12 mouse cellular contexts compared by ENCODE assay signal in genomic region chr2:104098529-104099230, GRCm38 (mm10). TPM values are rescaled to one million over a fixed set of nuclear protein-coding genes. Genes with fewer than 3 reads are reported as not detected.
DNase-seq lines count a peak whose midpoint lies in the region; ATAC-seq and TF ChIP-seq lines count a peak whose summit lies in the region.
"Had no signal": no experiment of that assay in that cellular context is flagged by ENCODE, and none has a peak within 500 bp of the region (broad histone marks: within the 10 kb centered on the region; RNA-seq: fewer than 3 reads in every experiment).

No protein-coding gene starts in this region.

- no peaks in the 10 kb centered on the region for H3K36me3 ChIP-seq in lung, embryonic 16.5 days (ENCODE audit: control insufficient read depth, insufficient read depth, low read length)
- no peaks in the 10 kb centered on the region for H3K36me3 ChIP-seq in liver, adult 2 months (ENCODE audit: control insufficient read depth, insufficient read depth, low read length)
- no peaks in the 10 kb centered on the region for H3K36me3 ChIP-seq in stomach, embryonic 16.5 days (ENCODE audit: control insufficient read depth, insufficient read depth, low read length)
- H3K36me3 ChIP-seq in hindbrain, embryonic 16.5 days (ENCODE audit: control insufficient read depth, insufficient read depth, low read length) = no peaks in the 10 kb centered on the region
- H3K36me3 ChIP-seq: hindbrain, embryonic 15.5 days had no signal

- H3K27me3 ChIP-seq in lung, embryonic 16.5 days (ENCODE audit: control insufficient read depth, insufficient read depth, low read depth, low read length) = no peaks in the 10 kb centered on the region
- H3K27me3 ChIP-seq in liver, adult 2 months (ENCODE audit: control insufficient read depth, insufficient read depth, low read length) = no peaks in the 10 kb centered on the region
- H3K27me3 ChIP-seq in stomach, embryonic 16.5 days (ENCODE audit: control insufficient read depth, insufficient read depth, low read length) = no peaks in the 10 kb centered on the region
- no peaks in the 10 kb centered on the region for H3K27me3 ChIP-seq in hindbrain, embryonic 16.5 days (replicated peaks; ENCODE audit: control insufficient read depth, insufficient read depth, low read length)
- H3K27me3 ChIP-seq: hindbrain, embryonic 15.5 days had no signal

- 8% methylated on average over 3 of the region's 3 CpGs for WGBS in lung, embryonic 16.5 days
- 8% methylated on average over 3 of the region's 3 CpGs for WGBS in liver, adult 2 months
- 24% methylated on average over 3 of the region's 3 CpGs for WGBS in stomach, embryonic 16.5 days
- 44% methylated on average over 3 of the region's 3 CpGs for WGBS in hindbrain, embryonic 16.5 days

- H3K27ac ChIP-seq in lung, embryonic 16.5 days (ENCODE audit: low read length) = 0 out of 2 replicates have a peak overlapping the region, but pooled peaks have one; percentile 30
- H3K27ac ChIP-seq in liver, adult 2 months (replicated peaks; ENCODE audit: insufficient read depth, low read depth, low read length) = peak overlapping the region; percentile 46; the same call in 1 of the 2 replicates
- H3K27ac ChIP-seq in stomach, embryonic 16.5 days (ENCODE audit: low read length) = no peak overlapping the region
- H3K27ac ChIP-seq in hindbrain, embryonic 16.5 days (ENCODE audit: low read depth, low read length) = no peak overlapping the region
- H3K27ac ChIP-seq: hindbrain, embryonic 15.5 days had no signal

- no peak for TF ChIP-seq POLR2A in liver, adult 2 months (IDR thresholded peaks at IDR 0.05; ENCODE audit: extremely low read depth, insufficient read depth, low read length)

- H3K4me1 ChIP-seq in lung, embryonic 16.5 days (replicated peaks; ENCODE audit: control insufficient read depth, insufficient read depth, low read length) = 0 out of 2 replicates have a peak, but pooled peaks cover 8% of the 10 kb centered on the region
- peaks cover 11% of the 10 kb centered on the region for H3K4me1 ChIP-seq in liver, adult 2 months (ENCODE audit: control insufficient read depth, insufficient read depth, low read length)
- peaks cover 11% of the 10 kb centered on the region; the same call in 1 of the 2 replicates for H3K4me1 ChIP-seq in stomach, embryonic 16.5 days (ENCODE audit: control insufficient read depth, insufficient read depth, low read length)
- H3K4me1 ChIP-seq in hindbrain, embryonic 16.5 days (ENCODE audit: control insufficient read depth, insufficient read depth, low read depth, low read length) = peaks cover 6% of the 10 kb centered on the region

- H3K79me2 ChIP-seq in liver, adult 2 months (ENCODE audit: control insufficient read depth, insufficient read depth, low read length) = peaks cover 12% of the 10 kb centered on the region; the same call in 1 of the 2 replicates

- H3K9ac ChIP-seq in lung, embryonic 16.5 days (ENCODE audit: low read length) = no peak overlapping the region
- H3K9ac ChIP-seq in liver, adult 2 months (ENCODE audit: low read depth, low read length) = no peak overlapping the region
- H3K9ac ChIP-seq in stomach, embryonic 16.5 days (ENCODE audit: low read length) = no peak overlapping the region
- H3K9ac ChIP-seq in hindbrain, embryonic 16.5 days (ENCODE audit: low read depth, low read length) = no peak overlapping the region
- H3K9ac ChIP-seq: hindbrain, embryonic 15.5 days had no signal

- no peak overlapping the region for H3K4me2 ChIP-seq in lung, embryonic 16.5 days (ENCODE audit: low read depth, low read length)
- H3K4me2 ChIP-seq in stomach, embryonic 16.5 days (ENCODE audit: low read depth, low read length) = no peak overlapping the region
- no peak overlapping the region for H3K4me2 ChIP-seq in hindbrain, embryonic 16.5 days (ENCODE audit: low read length)
- H3K4me2 ChIP-seq: hindbrain, embryonic 15.5 days had no signal

- TF ChIP-seq CTCF in liver, adult 2 months (IDR thresholded peaks at IDR 0.05; ENCODE audit: low read depth, low read length) = no peak

- DNase-seq in lung, adult 18-20 months = no peak
- peak; percentile 82 for DNase-seq in ZHBTc4 (ENCODE audit: low read depth, low spot score)
- no peak for DNase-seq in liver, adult 2 months (ENCODE audit: extremely low read depth, low read depth, low spot score)
- no peak for DNase-seq in urinary bladder, adult 2 months (ENCODE audit: low spot score)
- DNase-seq: midbrain, embryonic 14.5 days; spleen, adult 18-20 months had no signal

- no peak overlapping the region for H3K4me3 ChIP-seq in lung, embryonic 16.5 days (ENCODE audit: low read length)
- no peak overlapping the region for H3K4me3 ChIP-seq in liver, adult 2 months (ENCODE audit: insufficient read depth, low read depth, low read length)
- no peak overlapping the region for H3K4me3 ChIP-seq in stomach, embryonic 16.5 days (replicated peaks; ENCODE audit: low read length)
- no peak overlapping the region for H3K4me3 ChIP-seq in hindbrain, embryonic 16.5 days (ENCODE audit: low read length)
- H3K4me3 ChIP-seq: hindbrain, embryonic 15.5 days had no signal

- H3K9me3 ChIP-seq in lung, embryonic 16.5 days (ENCODE audit: control insufficient read depth, low read length) = no peaks in the 10 kb centered on the region
- no peaks in the 10 kb centered on the region for H3K9me3 ChIP-seq in stomach, embryonic 16.5 days (replicated peaks; ENCODE audit: control insufficient read depth, low read length)
- H3K9me3 ChIP-seq in hindbrain, embryonic 16.5 days (ENCODE audit: control insufficient read depth, low read length) = no peaks in the 10 kb centered on the region
- H3K9me3 ChIP-seq: hindbrain, embryonic 15.5 days had no signal

- no peak for ATAC-seq in lung, embryonic 16.5 days (ENCODE audit: low read depth)
- ATAC-seq in stomach, embryonic 16.5 days (ENCODE audit: insufficient read depth, low FRiP score) = peak; percentile 44; the same call in 1 of the 2 replicates
- ATAC-seq in hindbrain, embryonic 16.5 days = no peak

RNA-seq across cellular contexts. Expression of gene Cd59a, which starts 3.1 kb away (rescaled TPM):
- polyA plus RNA-seq in lung, embryonic 16.5 days (2015; fragmentation: Nextera tagmentation; extraction: Ambion mirVana) = 27.8 and 28.3 TPM in 2 replicates
- 62.5 and 69.5 TPM in 2 replicates for total RNA-seq in liver, adult 2 months (2014; rRNA removed)
- 28.6 and 39.5 TPM in 2 replicates for polyA plus RNA-seq in liver, adult 2 months (2012; rRNA removed)
- polyA plus RNA-seq in stomach, embryonic 16.5 days (2015; fragmentation: Nextera tagmentation; extraction: Ambion mirVana) = 32.6 and 35.6 TPM in 2 replicates
- polyA plus RNA-seq in hindbrain, embryonic 16.5 days (2015; fragmentation: Nextera tagmentation; extraction: Ambion mirVana) = 15.3 and 18.4 TPM in 2 replicates
- polyA plus RNA-seq in urinary bladder, adult 2 months (2012; rRNA removed) = 122 and 131 TPM in 2 replicates

RNA-seq across cellular contexts. Expression of gene A930018P22Rik, which starts 23.9 kb away (rescaled TPM):
- not detected in 2 replicates for polyA plus RNA-seq in lung, embryonic 16.5 days (2015; fragmentation: Nextera tagmentation; extraction: Ambion mirVana)
- total RNA-seq in liver, adult 2 months (2014; rRNA removed) = 0.18 TPM in 1 of 2 replicates, not detected in the other
- polyA plus RNA-seq in liver, adult 2 months (2012; rRNA removed) = 0.26 and 0.35 TPM in 2 replicates
- 0.22 TPM in 1 of 2 replicates, not detected in the other for polyA plus RNA-seq in stomach, embryonic 16.5 days (2015; fragmentation: Nextera tagmentation; extraction: Ambion mirVana)
- not detected in 2 replicates for polyA plus RNA-seq in hindbrain, embryonic 16.5 days (2015; fragmentation: Nextera tagmentation; extraction: Ambion mirVana)
- polyA plus RNA-seq in urinary bladder, adult 2 months (2012; rRNA removed) = 0.09 and 0.12 TPM in 2 replicates
- polyA plus RNA-seq: hindbrain, embryonic 15.5 days; large intestine, adult 2 months; limb, embryonic 11.5 days; midbrain, embryonic 14.5 days had no signal

RNA-seq across cellular contexts. Expression of gene Cd59b, which starts 29.0 kb away (rescaled TPM):
- 6.7 and 9.7 TPM in 2 replicates for polyA plus RNA-seq in lung, embryonic 16.5 days (2015; fragmentation: Nextera tagmentation; extraction: Ambion mirVana)
- total RNA-seq in liver, adult 2 months (2014; rRNA removed) = 9.5 and 20.7 TPM in 2 replicates
- polyA plus RNA-seq in liver, adult 2 months (2012; rRNA removed) = 17.7 and 28.1 TPM in 2 replicates
- polyA plus RNA-seq in stomach, embryonic 16.5 days (2015; fragmentation: Nextera tagmentation; extraction: Ambion mirVana) = 5.5 and 6.8 TPM in 2 replicates
- polyA plus RNA-seq in hindbrain, embryonic 16.5 days (2015; fragmentation: Nextera tagmentation; extraction: Ambion mirVana) = 2.6 and 3.0 TPM in 2 replicates
- polyA plus RNA-seq in urinary bladder, adult 2 months (2012; rRNA removed) = 17.4 and 18.2 TPM in 2 replicates

RNA-seq across cellular contexts. Expression of gene Gm10799, which starts 30.3 kb away (rescaled TPM):
- not detected in 2 replicates for polyA plus RNA-seq in lung, embryonic 16.5 days (2015; fragmentation: Nextera tagmentation; extraction: Ambion mirVana)
- total RNA-seq in liver, adult 2 months (2014; rRNA removed) = not detected in 2 replicates
- not detected in 2 replicates for polyA plus RNA-seq in liver, adult 2 months (2012; rRNA removed)
- polyA plus RNA-seq in stomach, embryonic 16.5 days (2015; fragmentation: Nextera tagmentation; extraction: Ambion mirVana) = not detected in 2 replicates
- not detected in 2 replicates for polyA plus RNA-seq in hindbrain, embryonic 16.5 days (2015; fragmentation: Nextera tagmentation; extraction: Ambion mirVana)
- not detected in 2 replicates for polyA plus RNA-seq in urinary bladder, adult 2 months (2012; rRNA removed)
- polyA plus RNA-seq: hindbrain, embryonic 15.5 days; large intestine, adult 2 months; limb, embryonic 11.5 days; midbrain, embryonic 14.5 days had no signal

RNA-seq across cellular contexts. Expression of gene Gm10912, which starts 33.1 kb away (rescaled TPM):
- polyA plus RNA-seq in lung, embryonic 16.5 days (2015; fragmentation: Nextera tagmentation; extraction: Ambion mirVana) = not detected in 2 replicates
- total RNA-seq in liver, adult 2 months (2014; rRNA removed) = 0.40 and 0.65 TPM in 2 replicates
- polyA plus RNA-seq in liver, adult 2 months (2012; rRNA removed) = 0.11 TPM in 1 of 2 replicates, not detected in the other
- polyA plus RNA-seq in stomach, embryonic 16.5 days (2015; fragmentation: Nextera tagmentation; extraction: Ambion mirVana) = not detected in 2 replicates
- not detected in 2 replicates for polyA plus RNA-seq in hindbrain, embryonic 16.5 days (2015; fragmentation: Nextera tagmentation; extraction: Ambion mirVana)
- 0.12 and 0.25 TPM in 2 replicates for polyA plus RNA-seq in urinary bladder, adult 2 months (2012; rRNA removed)
- polyA plus RNA-seq: hindbrain, embryonic 15.5 days; large intestine, adult 2 months; limb, embryonic 11.5 days; midbrain, embryonic 14.5 days had no signal

Comparison
In these comparisons a context has a peak if more than half of its experiments do, and no peak if none do; other contexts are left out.
1. H3K27ac ChIP-seq: peak in lung, embryonic 16.5 days (single experiment) and liver, adult 2 months (single experiment); none in stomach, embryonic 16.5 days (single experiment) and hindbrain, embryonic 16.5 days (single experiment).